Mouse (Mus musculus): ENCODE results near the gene Mthfd2l. TPM values are rescaled to one million over a fixed set of nuclear protein-coding genes. Genes with fewer than 3 reads are reported as not detected.

Gene Mthfd2l
- polyA plus RNA-seq, 2 experiments from 2014 or later: 0.43 to 1.9 TPM

Other genes starting within 250 kb of the Mthfd2l start
- not detected for gene Cxcl5, start 171.8 kb upstream of the Mthfd2l start, polyA plus RNA-seq (2017; shearing (Covaris generic))
- not detected for gene Ppbp, start 162.6 kb upstream of the Mthfd2l start, polyA plus RNA-seq (2017; shearing (Covaris generic))
- gene Pf4, start 158.7 kb upstream of the Mthfd2l start, polyA plus RNA-seq (2017; shearing (Covaris generic)): not detected
- gene Cxcl3, start 145.0 kb upstream of the Mthfd2l start, polyA plus RNA-seq (2017; shearing (Covaris generic)): not detected
- not detected for gene Cxcl15, start 136.6 kb upstream of the Mthfd2l start, polyA plus RNA-seq (2017; shearing (Covaris generic))
- not detected for gene Cxcl1, start 39.9 kb upstream of the Mthfd2l start, polyA plus RNA-seq (2017; shearing (Covaris generic))
- not detected for gene Cxcl2, start 27.2 kb upstream of the Mthfd2l start, polyA plus RNA-seq (2017; shearing (Covaris generic))
- gene Epgn, start 96.3 kb downstream of the Mthfd2l start, polyA plus RNA-seq (2017; shearing (Covaris generic)): not detected
- not detected for gene Ereg, start 143.5 kb downstream of the Mthfd2l start, polyA plus RNA-seq (2017; shearing (Covaris generic))
- gene Areg, start 208.5 kb downstream of the Mthfd2l start, polyA plus RNA-seq (2017; shearing (Covaris generic)): 1 to 10 TPM; 1.8 to 2.3 TPM

Measured in activated CD4-positive, CD25-positive, alpha-beta regulatory T cell, adult 4 months (primary cell).